ENCODE assay signal across 26 mouse cellular contexts in genomic region chrX:140534306-140534705, GRCm38 (mm10).
"Had no signal": no experiment of that assay in that cellular context is flagged by ENCODE, and none has a peak within 500 bp of the region (broad histone marks: within the 10 kb centered on the region; RNA-seq: fewer than 3 reads in every experiment).

No protein-coding gene starts in this region.

- DNase-seq: gastrocnemius, postnatal 25 days; heart, adult 2 months; heart, postnatal 14 days; heart, postnatal 4 days; kidney, adult 2 months; kidney, adult 9 months; kidney, postnatal 10 days; kidney, postnatal 25 days; kidney, postnatal 4 days; liver; liver, embryonic 13.5 days had no signal

- H3K27ac ChIP-seq: heart, embryonic 13.5 days; heart, embryonic 15.5 days; hindbrain, embryonic 10.5 days; hindbrain, embryonic 12.5 days; hindbrain, embryonic 14.5 days; intestine, embryonic 15.5 days; layer of hippocampus, adult 2 months; left cerebral cortex, adult 2 months; limb, embryonic 10.5 days; limb, embryonic 12.5 days; liver, embryonic 13.5 days had no signal

- H3K4me3 ChIP-seq: heart, adult 2 months; heart, embryonic 13.5 days; heart, embryonic 15.5 days; hindbrain, embryonic 10.5 days; hindbrain, embryonic 12.5 days; intestine, embryonic 15.5 days; layer of hippocampus, adult 2 months; left cerebral cortex, adult 2 months; limb, embryonic 10.5 days; limb, embryonic 12.5 days; liver, embryonic 13.5 days had no signal

- H3K9me3 ChIP-seq: heart, embryonic 13.5 days; heart, embryonic 15.5 days; hindbrain, embryonic 10.5 days; hindbrain, embryonic 12.5 days; intestine, embryonic 15.5 days; limb, embryonic 10.5 days; limb, embryonic 12.5 days; liver, embryonic 13.5 days had no signal

- H3K9ac ChIP-seq: heart, embryonic 13.5 days; heart, embryonic 15.5 days; hindbrain, embryonic 12.5 days; hindbrain, embryonic 14.5 days; intestine, embryonic 15.5 days; limb, embryonic 12.5 days; liver, embryonic 13.5 days had no signal

- ATAC-seq: hindbrain, embryonic 16.5 days; inflammation-experienced regulatory T-cells, adult 6 months; intestine, embryonic 15.5 days; intestine, postnatal 0 days had no signal

- H3K4me2 ChIP-seq: heart, embryonic 11.5 days; heart, embryonic 13.5 days; heart, embryonic 15.5 days; hindbrain, embryonic 12.5 days; hindbrain, embryonic 14.5 days; intestine, embryonic 15.5 days; limb, embryonic 12.5 days; liver, embryonic 11.5 days; liver, embryonic 13.5 days had no signal

- H3K4me1 ChIP-seq: hindbrain, embryonic 10.5 days; hindbrain, embryonic 12.5 days; intestine, embryonic 15.5 days; limb, embryonic 10.5 days; limb, embryonic 12.5 days had no signal

- H3K36me3 ChIP-seq: heart, embryonic 13.5 days; heart, embryonic 15.5 days; hindbrain, embryonic 10.5 days; hindbrain, embryonic 12.5 days; intestine, embryonic 15.5 days; limb, embryonic 10.5 days; limb, embryonic 12.5 days; liver, embryonic 13.5 days had no signal

- H3K27me3 ChIP-seq: heart, embryonic 13.5 days; heart, embryonic 15.5 days; liver, embryonic 13.5 days had no signal
